Mouse (Mus musculus): ENCODE measurements around the gene Sfxn3. TPM values are rescaled to one million over a fixed set of nuclear protein-coding genes. Genes with fewer than 3 reads are reported as not detected.

Gene Sfxn3
- polyA plus RNA-seq, 1 experiment from 2014 or later: 95.9 TPM

- Histone ChIP-seq H3K4me2 (ENCODE audit: low read length) (peak overlapping the region; percentile 87), H3K4me3 (ENCODE audit: low read depth, low read length) (peak overlapping the region; percentile 94), H3K9ac (ENCODE audit: low read depth, low read length) (peak overlapping the region; percentile 91; the same call in 1 of the 2 replicates), H3K9me3 (replicated peaks; ENCODE audit: control insufficient read depth, low read length, poor library complexity, severe bottlenecking) (no peaks in the 10 kb centered on the region), H3K27me3 (ENCODE audit: control insufficient read depth, insufficient read depth, low read depth, low read length) (no peaks in the 10 kb centered on the region), H3K27ac (ENCODE audit: low read length) (peak overlapping the region; percentile 87; the same call in 1 of the 2 replicates), H3K4me1 (ENCODE audit: control insufficient read depth, insufficient read depth, low read length) (peaks cover 15% of the 10 kb centered on the region), H3K36me3 (ENCODE audit: control insufficient read depth, insufficient read depth, low read length) (peaks cover 14% of the 10 kb centered on the region)
- WGBS: 94% methylated on average over 20 of the region's 20 CpGs
- ATAC-seq: no peak
Measured at GRCm38 (mm10) chr19:45007425-45008191, 39.7 kb upstream of the Sfxn3 start.

- no peak overlapping the region for H3K27ac ChIP-seq (ENCODE audit: low read length)
- no peak for ATAC-seq
- no peak overlapping the region for H3K9ac ChIP-seq (ENCODE audit: low read depth, low read length)
- H3K4me1 ChIP-seq (ENCODE audit: control insufficient read depth, insufficient read depth, low read length): peaks cover 18% of the 10 kb centered on the region
- H3K4me3 ChIP-seq (ENCODE audit: low read depth, low read length): no peak overlapping the region
- H3K36me3 ChIP-seq (ENCODE audit: control insufficient read depth, insufficient read depth, low read length): peaks cover 8% of the 10 kb centered on the region
- no peaks in the 10 kb centered on the region for H3K27me3 ChIP-seq (ENCODE audit: control insufficient read depth, insufficient read depth, low read depth, low read length)
- no peaks in the 10 kb centered on the region for H3K9me3 ChIP-seq (replicated peaks; ENCODE audit: control insufficient read depth, low read length, poor library complexity, severe bottlenecking)
- WGBS: 93% methylated on average over 4 of the region's 4 CpGs
- no peak overlapping the region for H3K4me2 ChIP-seq (ENCODE audit: low read length)
Measured at GRCm38 (mm10) chr19:45010646-45011045, 36.7 kb upstream of the Sfxn3 start.

- Histone ChIP-seq H3K27me3 (ENCODE audit: control insufficient read depth, insufficient read depth, low read depth, low read length) (no peaks in the 10 kb centered on the region), H3K4me1 (ENCODE audit: control insufficient read depth, insufficient read depth, low read length) (peaks cover 28% of the 10 kb centered on the region), H3K27ac (ENCODE audit: low read length) (peak overlapping the region; percentile 73), H3K9me3 (replicated peaks; ENCODE audit: control insufficient read depth, low read length, poor library complexity, severe bottlenecking) (no peaks in the 10 kb centered on the region), H3K36me3 (ENCODE audit: control insufficient read depth, insufficient read depth, low read length) (peaks cover 8% of the 10 kb centered on the region), H3K4me3 (ENCODE audit: low read depth, low read length) (no peak overlapping the region), H3K9ac (ENCODE audit: low read depth, low read length) (0 out of 2 replicates have a peak overlapping the region, but pooled peaks have one; percentile 38), H3K4me2 (ENCODE audit: low read length) (no peak overlapping the region)
- no peak for ATAC-seq
- 73% methylated on average over 8 of the region's 8 CpGs for WGBS
Measured at GRCm38 (mm10) chr19:45012219-45012618, 35.1 kb upstream of the Sfxn3 start.

- 33% methylated on average over 6 of the region's 6 CpGs for WGBS
- Histone ChIP-seq H3K9ac (ENCODE audit: low read depth, low read length) (0 out of 2 replicates have a peak overlapping the region, but pooled peaks have one; percentile 38), H3K4me3 (ENCODE audit: low read depth, low read length) (no peak overlapping the region), H3K4me1 (ENCODE audit: control insufficient read depth, insufficient read depth, low read length) (peaks cover 24% of the 10 kb centered on the region), H3K9me3 (replicated peaks; ENCODE audit: control insufficient read depth, low read length, poor library complexity, severe bottlenecking) (no peaks in the 10 kb centered on the region), H3K4me2 (ENCODE audit: low read length) (no peak overlapping the region), H3K27ac (ENCODE audit: low read length) (peak overlapping the region; percentile 73), H3K27me3 (ENCODE audit: control insufficient read depth, insufficient read depth, low read depth, low read length) (no peaks in the 10 kb centered on the region), H3K36me3 (ENCODE audit: control insufficient read depth, insufficient read depth, low read length) (peaks cover 8% of the 10 kb centered on the region)
- no peak for ATAC-seq
Measured at GRCm38 (mm10) chr19:45012636-45013035, 34.7 kb upstream of the Sfxn3 start.

- H3K27me3 ChIP-seq (ENCODE audit: control insufficient read depth, insufficient read depth, low read depth, low read length): no peaks in the 10 kb centered on the region
- peaks cover 27% of the 10 kb centered on the region for H3K4me1 ChIP-seq (ENCODE audit: control insufficient read depth, insufficient read depth, low read length)
- H3K9ac ChIP-seq (ENCODE audit: low read depth, low read length): no peak overlapping the region
- no peak overlapping the region for H3K27ac ChIP-seq (ENCODE audit: low read length)
- peaks cover 8% of the 10 kb centered on the region for H3K36me3 ChIP-seq (ENCODE audit: control insufficient read depth, insufficient read depth, low read length)
- H3K9me3 ChIP-seq (replicated peaks; ENCODE audit: control insufficient read depth, low read length, poor library complexity, severe bottlenecking): no peaks in the 10 kb centered on the region
- no peak for ATAC-seq
- H3K4me3 ChIP-seq (ENCODE audit: low read depth, low read length): no peak overlapping the region
- H3K4me2 ChIP-seq (ENCODE audit: low read length): no peak overlapping the region
- WGBS: 70% methylated on average over 6 of the region's 6 CpGs
Measured at GRCm38 (mm10) chr19:45013581-45014225, 33.6 kb upstream of the Sfxn3 start.

GRCm38 (mm10) chr19:45014335-45014971 is 32.9 kb upstream of the Sfxn3 start, which contains the start of gene Lzts2:
TSS of gene Lzts2 (plus strand) at chr19:45014414.
- WGBS: 16% methylated on average over 10 of the region's 10 CpGs
- peaks cover 31% of the 10 kb centered on the region for H3K4me1 ChIP-seq (ENCODE audit: control insufficient read depth, insufficient read depth, low read length)
- peak within 1 kb of the TSS; percentile 36 for H3K4me3 ChIP-seq (ENCODE audit: low read depth, low read length)
- peak within 1 kb of the TSS; percentile 58 for H3K9ac ChIP-seq (ENCODE audit: low read depth, low read length)
- no peak for ATAC-seq
- H3K27me3 ChIP-seq (ENCODE audit: control insufficient read depth, insufficient read depth, low read depth, low read length): no peaks in the 10 kb centered on the region
- no peak within 1 kb of the TSS for H3K27ac ChIP-seq (ENCODE audit: low read length)
- no peaks in the 10 kb centered on the region for H3K9me3 ChIP-seq (replicated peaks; ENCODE audit: control insufficient read depth, low read length, poor library complexity, severe bottlenecking)
- peaks cover 8% of the 10 kb centered on the region for H3K36me3 ChIP-seq (ENCODE audit: control insufficient read depth, insufficient read depth, low read length)
- peak within 1 kb of the TSS; percentile 68 for H3K4me2 ChIP-seq (ENCODE audit: low read length)

- H3K27ac ChIP-seq (ENCODE audit: low read length): no peak overlapping the region
Measured at GRCm38 (mm10) chr19:45014981-45015402, 32.3 kb upstream of the Sfxn3 start.

GRCm38 (mm10) chr19:45015518-45016281 is 31.6 kb upstream of the Sfxn3 start:
- no peaks in the 10 kb centered on the region for H3K27me3 ChIP-seq (ENCODE audit: control insufficient read depth, insufficient read depth, low read depth, low read length)
- H3K4me1 ChIP-seq (ENCODE audit: control insufficient read depth, insufficient read depth, low read length): peaks cover 31% of the 10 kb centered on the region
- peaks cover 5% of the 10 kb centered on the region for H3K36me3 ChIP-seq (ENCODE audit: control insufficient read depth, insufficient read depth, low read length)
- no peaks in the 10 kb centered on the region for H3K9me3 ChIP-seq (replicated peaks; ENCODE audit: control insufficient read depth, low read length, poor library complexity, severe bottlenecking)
- H3K4me3 ChIP-seq (ENCODE audit: low read depth, low read length): peak overlapping the region; percentile 36
- WGBS: 1% methylated on average over 33 of the region's 34 CpGs
- H3K27ac ChIP-seq (ENCODE audit: low read length): peak overlapping the region; percentile 90
- ATAC-seq: peak; percentile 13; the same call in 1 of the 2 replicates
- peak overlapping the region; percentile 68 for H3K4me2 ChIP-seq (ENCODE audit: low read length)
- H3K9ac ChIP-seq (ENCODE audit: low read depth, low read length): peak overlapping the region; percentile 58

More at GRCm38 (mm10) chr19:45014981-45015402, 32.3 kb upstream of the Sfxn3 start:
- Histone ChIP-seq H3K27me3 (ENCODE audit: control insufficient read depth, insufficient read depth, low read depth, low read length) (no peaks in the 10 kb centered on the region), H3K36me3 (ENCODE audit: control insufficient read depth, insufficient read depth, low read length) (peaks cover 8% of the 10 kb centered on the region), H3K9me3 (replicated peaks; ENCODE audit: control insufficient read depth, low read length, poor library complexity, severe bottlenecking) (no peaks in the 10 kb centered on the region), H3K4me2 (ENCODE audit: low read length) (peak overlapping the region; percentile 68), H3K4me1 (ENCODE audit: control insufficient read depth, insufficient read depth, low read length) (peaks cover 31% of the 10 kb centered on the region), H3K4me3 (ENCODE audit: low read depth, low read length) (peak overlapping the region; percentile 36), H3K9ac (ENCODE audit: low read depth, low read length) (peak overlapping the region; percentile 58)
- ATAC-seq: no peak
- WGBS: under 1% methylated on average over 22 of the region's 25 CpGs
